Mouse (Mus musculus) mammary gland, adult 2 months (tissue): ENCODE results near the gene Fam205a2. TPM values are rescaled to one million over a fixed set of nuclear protein-coding genes. Genes with fewer than 3 reads are reported as not detected.

Experiments used
- polyA plus RNA-seq: library from polyadenylated mRNA; depleted of rRNA; stranded (reverse); fragments of >200 nt; gene quantifications from 2 replicates; pipeline ENCODE4 v1.2.3, GENCODE M21; 2012; ENCODE audit warnings: low replicate concordance; rRNA removed

Gene Fam205a2
- polyA plus RNA-seq, result not detected in 2 replicates

GRCm38 (mm10) chr4:42528075-42528474 lies at the start of gene Fam205a2:
Gene Fam205a2, minus strand, starts transcription at chr4:42528175.

Other genes starting within 250 kb of the Fam205a2 start
- gene Gm21953, start 233.9 kb downstream of the Fam205a2 start, polyA plus RNA-seq, result not detected in 2 replicates
- not detected in 2 replicates for gene Fam205a3, start 209.8 kb downstream of the Fam205a2 start, polyA plus RNA-seq
- not detected in 2 replicates for gene Gm21586, start 88.8 kb downstream of the Fam205a2 start, polyA plus RNA-seq
- 0.06 and 0.14 TPM in 2 replicates for gene Gm2163, start 61.4 kb downstream of the Fam205a2 start, polyA plus RNA-seq
- 2.5 TPM in 1 of 2 replicates, not detected in the other for gene Gm10591, start 84.0 kb upstream of the Fam205a2 start, polyA plus RNA-seq
- 31.8 and 49.0 TPM in 2 replicates for gene Gm2564, start 101.5 kb upstream of the Fam205a2 start, polyA plus RNA-seq
- gene Ccl27b, start 127.1 kb upstream of the Fam205a2 start, polyA plus RNA-seq, result not detected in 2 replicates
- gene Il11ra2, start 133.7 kb upstream of the Fam205a2 start, polyA plus RNA-seq, result 0.37 and 0.47 TPM in 2 replicates
- gene 4930578G10Rik, start 207.4 kb upstream of the Fam205a2 start, polyA plus RNA-seq, result not detected in 2 replicates
- 216 and 459 TPM in 2 replicates for gene Ccl19, start 228.4 kb upstream of the Fam205a2 start, polyA plus RNA-seq
- gene Ccl21a, start 245.8 kb upstream of the Fam205a2 start, polyA plus RNA-seq, result 306 and 313 TPM in 2 replicates